Mouse (Mus musculus) ES-E14 (cell line): ENCODE measurements around the gene Gadd45a.

Source experiments
- HCFC1 ChIP-seq: IDR thresholded peaks from 2 replicates; pipeline ENCODE4 v1.6.1; 2012; ENCODE audit warnings: low read length, inconsistent platforms, borderline replicate concordance; ENCODE audit not compliant: insufficient read depth
- ZNF384 ChIP-seq: IDR thresholded peaks from 2 replicates; pipeline ENCODE4 v1.6.1; 2012; ENCODE audit warnings: low read depth, low read length, inconsistent platforms

DNA sequence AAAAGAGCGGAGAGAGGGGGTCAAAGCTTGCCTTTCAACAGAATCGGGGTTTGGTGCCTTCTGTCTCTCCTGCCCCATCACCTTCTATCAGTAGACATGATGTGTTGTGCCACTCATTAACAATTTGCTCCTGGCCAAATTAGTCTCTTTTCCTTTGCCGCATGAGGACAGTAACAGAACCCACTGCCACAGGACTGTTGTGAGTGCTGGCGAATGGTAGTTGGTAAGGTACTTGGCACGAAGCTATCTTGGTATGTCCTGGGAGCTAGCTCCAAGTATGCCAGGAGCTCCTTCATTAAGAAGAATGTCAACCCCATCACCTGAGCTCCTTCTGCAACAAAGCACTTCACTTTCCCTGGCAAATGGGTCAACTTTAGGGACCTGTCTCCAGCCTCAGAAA is 6.4 kb downstream of the Gadd45a start:
- TF ChIP-seq ZNF384: no peak
- no peak for TF ChIP-seq HCFC1
